Mouse (Mus musculus) layer of hippocampus, adult 2 months (tissue): Measurements from ENCODE around the gene Tmem150b. TPM values are rescaled to one million over a fixed set of nuclear protein-coding genes. Genes with fewer than 3 reads are reported as not detected.
A peak's percentile ranks its signal among the peaks of the same experiment; 100 is the strongest.

ENCODE experiments used
- DNase-seq, 2 experiments: peaks; one replicate each; pipeline ENCODE4 v3.0.0; 2022; ENCODE audit warnings: low spot score in 2 of 2
- H3K27ac ChIP-seq: fragments of 200-600 bp; 2 replicates; pipeline ENCODE4 v1.8.1; 2022
- H3K4me3 ChIP-seq: fragments of 200-600 bp; 2 replicates; pipeline ENCODE4 v1.8.1; 2022; ENCODE audit warnings: mild to moderate bottlenecking
- CTCF ChIP-seq: fragments of 200-600 bp; conservative IDR thresholded peaks from 2 replicates; pipeline ENCODE4 v1.8.1; 2022; ENCODE audit warnings: antibody characterized with exemption, mild to moderate bottlenecking, moderate library complexity
- total RNA-seq, 2 experiments: library from RNA; stranded (reverse); gene quantifications; 2 replicates each; pipeline ENCODE4 v1.2.3; 2021

Gene Tmem150b
- total RNA-seq, 2 experiments from 2014 or later = 0.13 TPM; not detected in 1

GRCm38 (mm10) chr7:4712594-4712993 lies 12.5 kb downstream of the Tmem150b start:
- TF ChIP-seq CTCF = no peak
- Histone ChIP-seq H3K4me3 (no peak overlapping the region), H3K27ac (no peak overlapping the region)
- no peak for DNase-seq

GRCm38 (mm10) chr7:4705098-4705497 lies 20.0 kb downstream of the Tmem150b start:
- DNase-seq = peak in 1 of 2 experiments; percentile 51
- TF ChIP-seq CTCF = peak; percentile 87

GRCm38 (mm10) chr7:4703195-4703594 lies 21.9 kb downstream of the Tmem150b start:
- no peak for TF ChIP-seq CTCF
- H3K4me3 ChIP-seq = no peak overlapping the region
- no peak for DNase-seq
- peak overlapping the region; percentile 33; the same call in 1 of the 2 replicates for H3K27ac ChIP-seq

More at GRCm38 (mm10) chr7:4705098-4705497, 20.0 kb downstream of the Tmem150b start:
- Histone ChIP-seq H3K4me3 (no peak overlapping the region), H3K27ac (no peak overlapping the region)

- DNase-seq = no peak
- Histone ChIP-seq H3K27ac (peak overlapping the region; percentile 33), H3K4me3 (no peak overlapping the region)
- no peak for TF ChIP-seq CTCF
Measured at GRCm38 (mm10) chr7:4702334-4702733, 22.7 kb downstream of the Tmem150b start.

- no peak overlapping the region for H3K27ac ChIP-seq
- no peak for TF ChIP-seq CTCF
- DNase-seq = no peak
- H3K4me3 ChIP-seq = no peak overlapping the region
Measured at GRCm38 (mm10) chr7:4693004-4693403, 32.0 kb downstream of the Tmem150b start.

GRCm38 (mm10) chr7:4690951-4691653 lies 33.9 kb downstream of the Tmem150b start:
- Histone ChIP-seq H3K4me3 (peak overlapping the region; percentile 66), H3K27ac (peak overlapping the region; percentile 95)
- TF ChIP-seq CTCF = peak; percentile 19
- no peak for DNase-seq

- peak; percentile 86 to 88 for DNase-seq
- H3K4me3 ChIP-seq = peak within 1 kb of the TSS; percentile 66
- no peak for TF ChIP-seq CTCF
- H3K27ac ChIP-seq = peak within 1 kb of the TSS; percentile 95
Measured at GRCm38 (mm10) chr7:4690387-4690786, 34.7 kb downstream of the Tmem150b start, which contains the start of gene Brsk1. Brsk1 (plus strand) TSS chr7:4690604.

GRCm38 (mm10) chr7:4684632-4685417 lies 40.2 kb downstream of the Tmem150b start, which contains the start of gene Hspbp1:
Hspbp1 (minus strand) TSS chr7:4685068.
- DNase-seq = peak; percentile 86 to 93
- Histone ChIP-seq H3K27ac (peak within 1 kb of the TSS; percentile 89), H3K4me3 (peak within 1 kb of the TSS; percentile 63)
- 0 out of 2 replicates have a peak, but pooled peaks have one; percentile 8 for TF ChIP-seq CTCF

- TF ChIP-seq CTCF = no peak
- Histone ChIP-seq H3K27ac (peak overlapping the region; percentile 89), H3K4me3 (peak overlapping the region; percentile 63)
- no peak for DNase-seq
Measured at GRCm38 (mm10) chr7:4684203-4684602, 40.8 kb downstream of the Tmem150b start.

- Histone ChIP-seq H3K4me3 (no peak overlapping the region), H3K27ac (no peak overlapping the region)
- TF ChIP-seq CTCF = no peak
- no peak for DNase-seq
Measured at GRCm38 (mm10) chr7:4683307-4683706, 41.7 kb downstream of the Tmem150b start.

GRCm38 (mm10) chr7:4675200-4675599 lies 49.8 kb downstream of the Tmem150b start:
- no peak for DNase-seq
- Histone ChIP-seq H3K27ac (no peak overlapping the region), H3K4me3 (no peak overlapping the region)
- TF ChIP-seq CTCF = no peak

GRCm38 (mm10) chr7:4674114-4674731 lies 50.8 kb downstream of the Tmem150b start:
- Histone ChIP-seq H3K27ac (no peak overlapping the region), H3K4me3 (no peak overlapping the region)
- no peak for DNase-seq
- no peak for TF ChIP-seq CTCF

GRCm38 (mm10) chr7:4671956-4672355 lies 53.1 kb downstream of the Tmem150b start:
- DNase-seq = no peak
- TF ChIP-seq CTCF = no peak
- Histone ChIP-seq H3K27ac (peak overlapping the region; percentile 32; the same call in 1 of the 2 replicates), H3K4me3 (no peak overlapping the region)
